Mouse (Mus musculus): ENCODE data around the gene Sntg2. TPM values are rescaled to one million over a fixed set of nuclear protein-coding genes. Genes with fewer than 3 reads are reported as not detected.

Sntg2 gene
- total RNA-seq (2015; ENCODE audit: low replicate concordance) (not detected in 2 replicates), total RNA-seq (2017; ENCODE audit: low replicate concordance) (not detected in 2 replicates)

- no peak for ATAC-seq (replicated peaks; ENCODE audit: low FRiP score, poor library complexity, severe bottlenecking)
These were observed at the start of gene Sntg2 for GRCm38 (mm10) chr12:30372933-30373501. Gene Sntg2 (minus strand): TSS chr12:30373375.

- ATAC-seq (replicated peaks; ENCODE audit: low FRiP score, poor library complexity, severe bottlenecking) = no peak
These were observed 43.4 kb upstream of the Sntg2 start for GRCm38 (mm10) chr12:30416547-30416946.

- no peak for ATAC-seq (replicated peaks; ENCODE audit: low FRiP score, poor library complexity, severe bottlenecking)
These were observed 42.8 kb upstream of the Sntg2 start for GRCm38 (mm10) chr12:30415981-30416380.

GRCm38 (mm10) chr12:30402651-30403050 lies 29.5 kb upstream of the Sntg2 start:
- no peak for ATAC-seq (replicated peaks; ENCODE audit: low FRiP score, poor library complexity, severe bottlenecking)

GRCm38 (mm10) chr12:30400531-30400930 lies 27.4 kb upstream of the Sntg2 start:
- ATAC-seq (replicated peaks; ENCODE audit: low FRiP score, poor library complexity, severe bottlenecking) = no peak

GRCm38 (mm10) chr12:30400114-30400513 lies 26.9 kb upstream of the Sntg2 start:
- ATAC-seq (replicated peaks; ENCODE audit: low FRiP score, poor library complexity, severe bottlenecking) = no peak

GRCm38 (mm10) chr12:30372293-30372692 lies 882 bp downstream of the Sntg2 start:
- ATAC-seq (replicated peaks; ENCODE audit: low FRiP score, poor library complexity, severe bottlenecking) = no peak

GRCm38 (mm10) chr12:30369786-30370185 lies 3.4 kb downstream of the Sntg2 start:
- no peak for ATAC-seq (replicated peaks; ENCODE audit: low FRiP score, poor library complexity, severe bottlenecking)

- no peak for ATAC-seq (replicated peaks; ENCODE audit: low FRiP score, poor library complexity, severe bottlenecking)
These were observed 4.0 kb downstream of the Sntg2 start for GRCm38 (mm10) chr12:30369141-30369540.

- no peak for ATAC-seq (replicated peaks; ENCODE audit: low FRiP score, poor library complexity, severe bottlenecking)
These were observed 10.9 kb downstream of the Sntg2 start for GRCm38 (mm10) chr12:30362306-30362705.

GRCm38 (mm10) chr12:30357666-30358065 lies 15.5 kb downstream of the Sntg2 start:
- ATAC-seq (replicated peaks; ENCODE audit: low FRiP score, poor library complexity, severe bottlenecking) = no peak

- ATAC-seq (replicated peaks; ENCODE audit: low FRiP score, poor library complexity, severe bottlenecking) = no peak
These were observed 20.8 kb downstream of the Sntg2 start for GRCm38 (mm10) chr12:30352393-30352792.

GRCm38 (mm10) chr12:30348036-30348435 lies 25.1 kb downstream of the Sntg2 start:
- no peak for ATAC-seq (replicated peaks; ENCODE audit: low FRiP score, poor library complexity, severe bottlenecking)

GRCm38 (mm10) chr12:30347284-30347683 lies 25.9 kb downstream of the Sntg2 start:
- ATAC-seq (replicated peaks; ENCODE audit: low FRiP score, poor library complexity, severe bottlenecking) = no peak

GRCm38 (mm10) chr12:30344806-30345205 lies 28.4 kb downstream of the Sntg2 start:
- ATAC-seq (replicated peaks; ENCODE audit: low FRiP score, poor library complexity, severe bottlenecking) = no peak

- no peak for ATAC-seq (replicated peaks; ENCODE audit: low FRiP score, poor library complexity, severe bottlenecking)
These were observed 36.9 kb downstream of the Sntg2 start for GRCm38 (mm10) chr12:30336301-30336700.

- ATAC-seq (replicated peaks; ENCODE audit: low FRiP score, poor library complexity, severe bottlenecking) = no peak
These were observed 38.7 kb downstream of the Sntg2 start for GRCm38 (mm10) chr12:30334502-30334901.

- ATAC-seq (replicated peaks; ENCODE audit: low FRiP score, poor library complexity, severe bottlenecking) = no peak
These were observed 55.2 kb downstream of the Sntg2 start for GRCm38 (mm10) chr12:30317971-30318370.

GRCm38 (mm10) chr12:30313021-30313420 lies 60.2 kb downstream of the Sntg2 start:
- no peak for ATAC-seq (replicated peaks; ENCODE audit: low FRiP score, poor library complexity, severe bottlenecking)

- ATAC-seq (replicated peaks; ENCODE audit: low FRiP score, poor library complexity, severe bottlenecking) = no peak
These were observed 64.8 kb downstream of the Sntg2 start for GRCm38 (mm10) chr12:30308197-30308939.

- no peak for ATAC-seq (replicated peaks; ENCODE audit: low FRiP score, poor library complexity, severe bottlenecking)
These were observed 80.2 kb downstream of the Sntg2 start for GRCm38 (mm10) chr12:30292724-30293560.
